Mouse (Mus musculus): ENCODE measurements around the gene Napsa. TPM values are rescaled to one million over a fixed set of nuclear protein-coding genes. Genes with fewer than 3 reads are reported as not detected.
A peak's percentile ranks its signal among the peaks of the same experiment; 100 is the strongest.

Napsa gene
- polyA plus RNA-seq, 1 experiment, result not detected

DNA sequence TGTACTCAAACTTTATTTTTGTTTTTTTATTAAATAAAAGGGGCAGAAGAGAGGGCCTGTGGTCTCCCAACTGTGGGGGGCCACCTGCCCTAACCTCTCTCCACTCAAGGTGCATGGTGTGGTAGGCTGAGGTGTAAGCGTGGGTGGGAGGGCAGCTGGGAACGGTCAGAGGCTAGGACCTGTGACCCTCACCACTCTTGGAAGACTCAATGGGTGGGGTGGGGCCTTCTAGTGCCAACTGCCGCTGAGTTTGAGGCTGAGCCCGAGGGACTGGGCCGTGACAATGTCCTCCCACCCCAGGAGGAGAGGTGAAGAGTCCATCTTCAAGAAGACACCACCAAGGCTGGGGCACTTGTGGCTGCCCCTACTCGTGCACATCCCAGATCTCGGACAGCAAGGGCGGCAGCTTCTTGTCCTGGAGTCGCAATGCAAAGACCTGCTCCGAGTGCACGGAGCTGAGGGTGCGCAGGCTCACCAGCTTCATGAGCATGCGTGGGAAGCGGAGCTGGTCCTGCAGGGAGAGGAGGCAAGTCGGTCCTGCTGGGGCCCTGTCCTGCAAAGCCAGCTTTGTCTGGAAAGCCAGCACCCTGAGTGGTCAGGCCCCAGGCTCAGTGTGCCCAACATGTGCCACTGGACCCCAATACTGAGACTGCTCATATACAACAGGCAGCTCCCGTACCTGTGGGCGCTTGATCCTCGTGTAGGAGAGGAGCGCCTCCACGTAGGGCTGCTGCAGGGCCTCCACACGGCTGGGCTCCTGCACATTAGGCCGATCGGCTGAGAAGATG lies 22.4 kb upstream of the Napsa start:
- WGBS, result 95% methylated on average over 23 of the region's 23 CpGs
- Histone ChIP-seq H3K4me1 (ENCODE audit: control insufficient read depth, insufficient read depth, low read length) (peaks cover 12% of the 10 kb centered on the region), H3K4me3 (ENCODE audit: insufficient read depth, low read depth, low read length) (no peak overlapping the region), H3K27ac (ENCODE audit: insufficient read depth, low read depth, low read length) (no peak overlapping the region)
- TF ChIP-seq POLR2A (IDR thresholded peaks at IDR 0.05; ENCODE audit: insufficient read depth, low read depth, low read length) (no peak), CTCF (IDR thresholded peaks at IDR 0.05; ENCODE audit: insufficient read depth, low read depth, low read length) (no peak)

DNA sequence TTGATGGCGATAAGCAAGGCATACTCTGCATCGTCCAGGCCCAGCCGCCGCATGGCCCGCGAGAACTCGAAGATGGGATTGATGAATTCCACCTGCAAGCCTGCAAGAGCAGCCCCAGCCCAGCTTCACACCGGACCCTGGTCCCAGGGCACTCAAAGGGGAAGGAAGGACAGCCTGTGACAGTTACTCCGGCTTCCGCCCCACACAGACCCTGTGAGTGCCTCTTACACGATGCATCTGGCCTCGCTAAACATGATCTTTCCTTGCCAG lies 21.8 kb upstream of the Napsa start:
- H3K4me1 ChIP-seq (ENCODE audit: control insufficient read depth, insufficient read depth, low read length), result peaks cover 12% of the 10 kb centered on the region
- H3K4me3 ChIP-seq (ENCODE audit: insufficient read depth, low read depth, low read length), result no peak overlapping the region
- no peak overlapping the region for H3K27ac ChIP-seq (ENCODE audit: insufficient read depth, low read depth, low read length)
- 94% methylated on average over 12 of the region's 12 CpGs for WGBS
- TF ChIP-seq CTCF (IDR thresholded peaks at IDR 0.05; ENCODE audit: insufficient read depth, low read depth, low read length), result no peak

DNA sequence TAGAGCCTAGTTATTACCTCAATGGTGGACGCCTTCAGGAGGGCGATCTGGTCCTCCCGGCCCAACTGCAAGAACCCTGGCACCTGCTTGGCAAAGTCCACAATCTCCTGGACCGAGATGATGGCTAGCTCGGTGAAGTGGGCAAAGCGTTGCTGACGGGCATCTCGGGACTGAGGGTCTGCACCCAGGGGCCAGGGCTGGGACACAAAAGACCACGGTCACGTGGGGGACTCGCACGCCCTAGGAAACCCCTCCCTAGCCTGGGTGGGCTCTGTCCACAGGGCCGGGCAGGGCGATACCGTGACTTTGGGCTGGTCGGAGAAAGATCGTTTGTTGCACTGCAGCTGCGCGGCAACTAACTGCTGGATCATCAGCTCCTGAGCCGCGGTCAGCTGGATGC lies 20.9 kb upstream of the Napsa start:
- TF ChIP-seq POLR2A (IDR thresholded peaks at IDR 0.05; ENCODE audit: insufficient read depth, low read depth, low read length) (no peak), CTCF (IDR thresholded peaks at IDR 0.05; ENCODE audit: insufficient read depth, low read depth, low read length) (no peak)
- peaks cover 12% of the 10 kb centered on the region for H3K4me1 ChIP-seq (ENCODE audit: control insufficient read depth, insufficient read depth, low read length)
- 95% methylated on average over 21 of the region's 21 CpGs for WGBS
- no peak overlapping the region for H3K4me3 ChIP-seq (ENCODE audit: insufficient read depth, low read depth, low read length)
- no peak overlapping the region for H3K27ac ChIP-seq (ENCODE audit: insufficient read depth, low read depth, low read length)

DNA sequence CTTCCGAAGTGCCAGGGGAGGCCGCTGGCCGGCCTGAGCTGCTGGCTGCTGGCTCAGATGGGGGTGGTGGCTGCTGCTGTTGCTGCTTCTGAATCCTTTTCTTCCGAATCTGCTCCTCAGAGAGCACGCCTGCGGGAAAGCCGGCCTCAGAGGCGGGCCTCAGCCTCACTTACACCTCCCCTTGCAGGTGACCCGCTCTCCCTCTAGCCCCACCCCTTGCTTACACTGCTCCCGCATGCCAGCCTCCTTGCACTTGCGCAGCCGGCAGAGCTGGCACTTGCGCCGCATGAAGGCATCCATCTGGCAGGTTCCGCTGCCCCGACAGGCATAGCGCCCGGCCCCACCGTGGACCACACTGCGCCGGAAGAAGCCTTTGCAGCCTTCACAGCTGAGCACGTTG lies 20.4 kb upstream of the Napsa start:
- TF ChIP-seq CTCF (IDR thresholded peaks at IDR 0.05; ENCODE audit: insufficient read depth, low read depth, low read length), result no peak
- no peak for TF ChIP-seq POLR2A (IDR thresholded peaks at IDR 0.05; ENCODE audit: insufficient read depth, low read depth, low read length)
- Histone ChIP-seq H3K4me1 (ENCODE audit: control insufficient read depth, insufficient read depth, low read length) (peaks cover 12% of the 10 kb centered on the region), H3K4me3 (ENCODE audit: insufficient read depth, low read depth, low read length) (no peak overlapping the region), H3K27ac (ENCODE audit: insufficient read depth, low read depth, low read length) (no peak overlapping the region)
- WGBS, result 78% methylated on average over 22 of the region's 22 CpGs

DNA sequence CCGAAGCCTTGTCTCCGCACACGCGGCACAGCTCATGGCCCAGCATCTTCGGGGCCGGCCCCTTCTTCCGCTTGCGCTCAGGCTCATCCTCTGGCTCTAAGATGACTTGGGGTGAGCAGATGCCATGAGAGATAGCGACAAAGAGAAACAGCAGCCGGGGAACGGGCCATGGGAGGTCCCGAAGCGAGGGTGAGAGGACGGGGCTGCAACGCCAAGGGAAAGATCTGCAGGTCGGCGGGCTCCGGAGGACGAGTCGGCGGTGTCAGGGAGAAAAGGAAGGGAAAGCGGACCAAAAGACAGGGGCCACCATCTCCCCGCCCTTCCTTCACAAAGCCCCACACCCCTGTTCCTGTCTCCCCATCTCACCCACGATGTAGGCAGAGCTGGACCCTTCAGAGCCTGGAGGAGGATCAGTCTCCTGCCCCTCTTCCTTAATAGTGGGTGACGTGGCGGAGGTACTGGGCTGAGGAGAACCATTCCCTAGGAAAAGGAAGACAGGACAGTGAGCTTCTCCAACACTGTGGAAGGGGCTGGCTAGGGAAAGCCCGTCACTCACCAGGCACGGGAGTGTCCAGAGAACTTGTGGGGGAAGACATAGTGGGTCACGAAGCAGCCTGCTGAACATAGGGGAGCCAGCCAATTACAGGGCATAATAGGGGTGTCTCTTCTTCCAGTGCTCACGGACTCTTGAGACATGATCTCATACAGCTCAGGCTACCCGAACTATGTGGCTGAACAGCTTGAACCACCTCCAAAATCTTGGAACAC lies 19.9 kb upstream of the Napsa start:
- Histone ChIP-seq H3K4me3 (ENCODE audit: insufficient read depth, low read depth, low read length) (0 out of 2 replicates have a peak overlapping the region, but pooled peaks have one; percentile 67), H3K27ac (ENCODE audit: insufficient read depth, low read depth, low read length) (no peak overlapping the region), H3K4me1 (ENCODE audit: control insufficient read depth, insufficient read depth, low read length) (peaks cover 12% of the 10 kb centered on the region)
- TF ChIP-seq CTCF (IDR thresholded peaks at IDR 0.05; ENCODE audit: insufficient read depth, low read depth, low read length) (no peak), POLR2A (IDR thresholded peaks at IDR 0.05; ENCODE audit: insufficient read depth, low read depth, low read length) (no peak)
- 87% methylated on average over 31 of the region's 31 CpGs for WGBS

DNA sequence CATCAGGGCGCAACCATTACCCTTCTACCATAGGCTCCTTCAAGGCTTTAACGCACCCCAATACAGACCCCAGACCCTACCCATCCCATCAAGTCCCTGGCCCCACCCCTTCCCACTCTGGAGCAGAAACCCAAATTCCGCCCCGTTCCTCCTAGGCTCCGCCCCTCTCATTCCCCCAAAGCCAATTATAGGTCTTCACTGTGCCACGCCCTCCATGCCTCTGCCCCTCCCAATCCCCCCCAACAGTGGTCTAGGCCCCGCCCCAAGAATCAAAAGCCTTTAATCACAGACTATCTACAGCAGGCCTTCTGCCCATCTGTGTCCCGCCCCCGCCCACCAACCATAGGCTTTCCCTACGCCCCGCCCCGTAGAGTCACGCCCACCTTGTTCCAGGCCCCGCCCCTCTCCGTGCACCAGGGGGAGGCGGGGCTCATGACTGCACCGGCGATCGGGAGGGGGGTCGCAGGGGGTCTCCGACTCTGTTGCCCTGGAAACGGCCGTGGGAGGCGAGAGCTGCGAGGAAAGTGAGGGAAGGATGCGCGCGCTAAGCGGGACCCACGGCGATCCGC lies 18.9 kb upstream of the Napsa start:
- Histone ChIP-seq H3K4me1 (ENCODE audit: control insufficient read depth, insufficient read depth, low read length) (peaks cover 8% of the 10 kb centered on the region; the same call in 1 of the 2 replicates), H3K4me3 (ENCODE audit: insufficient read depth, low read depth, low read length) (peak overlapping the region; percentile 67), H3K27ac (ENCODE audit: insufficient read depth, low read depth, low read length) (peak overlapping the region; percentile 65; the same call in 1 of the 2 replicates)
- WGBS, result under 1% methylated on average over 32 of the region's 32 CpGs
- TF ChIP-seq CTCF (IDR thresholded peaks at IDR 0.05; ENCODE audit: insufficient read depth, low read depth, low read length) (no peak), POLR2A (IDR thresholded peaks at IDR 0.05; ENCODE audit: insufficient read depth, low read depth, low read length) (no peak)

DNA sequence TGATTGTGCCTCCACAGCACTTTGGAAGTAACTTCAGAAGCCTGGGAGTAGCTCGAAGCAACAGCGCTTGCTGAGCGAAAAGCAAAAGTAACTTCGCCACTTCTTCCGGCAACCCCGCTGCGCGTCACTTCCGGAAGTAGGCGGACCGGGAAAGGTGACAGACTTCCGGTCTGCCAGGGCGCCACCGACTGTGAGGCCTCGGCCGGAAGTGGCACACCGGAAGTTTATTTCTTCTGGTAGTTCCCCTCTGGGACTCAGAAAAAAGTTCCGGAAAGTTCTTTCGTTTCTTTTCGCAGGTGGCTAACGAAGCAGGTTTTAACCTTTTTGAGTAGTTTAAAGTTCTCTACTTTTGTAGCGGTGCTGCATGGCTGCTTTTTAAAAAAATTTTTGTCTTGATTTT lies 18.4 kb upstream of the Napsa start, which contains the start of gene Nr1h2:
Gene Nr1h2, minus strand, starts transcription at position 126 of the 400 bp plus-strand sequence.
- Histone ChIP-seq H3K4me3 (ENCODE audit: insufficient read depth, low read depth, low read length) (peak within 1 kb of the TSS; percentile 67), H3K27ac (ENCODE audit: insufficient read depth, low read depth, low read length) (peak within 1 kb of the TSS; percentile 65; the same call in 1 of the 2 replicates), H3K4me1 (ENCODE audit: control insufficient read depth, insufficient read depth, low read length) (peaks cover 8% of the 10 kb centered on the region; the same call in 1 of the 2 replicates)
- TF ChIP-seq POLR2A (IDR thresholded peaks at IDR 0.05; ENCODE audit: insufficient read depth, low read depth, low read length), result no peak; the same call in 1 of the 2 replicates
- no peak for TF ChIP-seq CTCF (IDR thresholded peaks at IDR 0.05; ENCODE audit: insufficient read depth, low read depth, low read length)
- under 1% methylated on average over 22 of the region's 22 CpGs for WGBS

DNA sequence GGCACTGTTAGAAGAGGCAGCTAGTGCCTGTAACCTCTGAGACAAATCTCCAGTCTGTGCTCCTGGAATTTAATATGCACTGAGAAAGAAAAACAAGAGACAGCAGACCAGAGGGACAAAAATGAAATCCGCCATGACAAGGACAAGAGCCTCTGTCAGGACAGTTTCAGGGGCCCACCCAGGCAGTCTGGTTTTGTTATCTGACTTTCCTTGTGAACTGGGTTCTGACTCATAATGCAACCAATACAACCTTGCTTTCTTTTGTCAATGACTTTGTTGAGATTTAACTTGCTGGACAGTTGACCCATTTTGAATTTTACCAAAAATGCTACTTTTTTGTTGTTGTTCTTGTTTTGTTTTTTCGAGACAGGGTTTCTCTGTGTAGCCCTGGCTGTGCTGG lies 14.6 kb upstream of the Napsa start:
- WGBS, result 62% methylated on average over 2 of the region's 2 CpGs
- Histone ChIP-seq H3K4me1 (ENCODE audit: control insufficient read depth, insufficient read depth, low read length) (peaks cover 4% of the 10 kb centered on the region; the same call in 1 of the 2 replicates), H3K4me3 (ENCODE audit: insufficient read depth, low read depth, low read length) (no peak overlapping the region), H3K27ac (ENCODE audit: insufficient read depth, low read depth, low read length) (no peak overlapping the region)
- TF ChIP-seq POLR2A (IDR thresholded peaks at IDR 0.05; ENCODE audit: insufficient read depth, low read depth, low read length) (no peak), CTCF (IDR thresholded peaks at IDR 0.05; ENCODE audit: insufficient read depth, low read depth, low read length) (no peak)
